Mouse (Mus musculus): ENCODE measurements around the gene Tmem98.
A peak's percentile ranks its signal among the peaks of the same experiment; 100 is the strongest.

Tmem98 gene

DNA sequence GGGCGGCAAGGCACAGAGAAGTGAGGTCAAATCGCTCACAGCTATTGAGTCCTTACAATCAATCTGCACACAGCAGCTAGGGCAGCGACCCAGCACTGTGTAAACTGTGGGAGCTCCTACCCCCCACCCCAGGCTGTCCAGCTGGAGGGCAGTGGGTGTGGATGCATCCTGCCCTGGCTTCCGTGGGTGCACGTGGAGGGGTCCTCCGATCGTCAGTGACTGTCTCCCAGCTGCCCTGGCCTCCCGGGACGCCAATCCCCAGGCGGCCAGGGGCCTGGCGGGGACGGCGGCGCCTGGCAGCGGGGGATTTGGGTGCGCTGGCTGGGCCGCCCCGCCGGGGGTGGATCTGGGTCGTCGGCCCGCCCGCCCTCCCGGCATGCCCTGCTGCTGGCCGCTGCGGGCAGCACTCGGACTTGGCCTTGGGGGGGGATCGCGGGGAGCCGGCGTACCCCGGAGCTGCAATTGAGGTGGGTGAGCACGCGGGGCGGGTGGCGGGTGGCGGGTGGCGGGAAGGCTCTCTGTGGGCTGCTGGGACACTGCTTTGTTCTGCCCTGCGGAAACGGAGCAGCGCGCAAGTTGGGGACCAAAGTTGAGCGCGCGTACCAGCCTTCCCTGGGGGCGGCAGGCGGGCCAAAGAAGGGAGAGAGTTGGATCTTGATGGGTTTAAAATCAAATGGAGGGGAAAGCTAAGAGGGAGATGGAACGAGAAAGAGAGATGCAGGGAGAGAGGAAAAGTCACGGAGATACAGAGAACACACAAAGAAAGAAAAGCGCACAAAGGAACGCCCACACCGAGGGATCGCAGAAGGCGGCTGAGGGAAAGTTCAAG lies at the start of gene Tmem98:
Gene Tmem98 (plus strand): TSS at position 183 of the 829 bp plus-strand sequence.
- DNase-seq (ENCODE audit: low spot score in 2 of 2): no peak

DNA sequence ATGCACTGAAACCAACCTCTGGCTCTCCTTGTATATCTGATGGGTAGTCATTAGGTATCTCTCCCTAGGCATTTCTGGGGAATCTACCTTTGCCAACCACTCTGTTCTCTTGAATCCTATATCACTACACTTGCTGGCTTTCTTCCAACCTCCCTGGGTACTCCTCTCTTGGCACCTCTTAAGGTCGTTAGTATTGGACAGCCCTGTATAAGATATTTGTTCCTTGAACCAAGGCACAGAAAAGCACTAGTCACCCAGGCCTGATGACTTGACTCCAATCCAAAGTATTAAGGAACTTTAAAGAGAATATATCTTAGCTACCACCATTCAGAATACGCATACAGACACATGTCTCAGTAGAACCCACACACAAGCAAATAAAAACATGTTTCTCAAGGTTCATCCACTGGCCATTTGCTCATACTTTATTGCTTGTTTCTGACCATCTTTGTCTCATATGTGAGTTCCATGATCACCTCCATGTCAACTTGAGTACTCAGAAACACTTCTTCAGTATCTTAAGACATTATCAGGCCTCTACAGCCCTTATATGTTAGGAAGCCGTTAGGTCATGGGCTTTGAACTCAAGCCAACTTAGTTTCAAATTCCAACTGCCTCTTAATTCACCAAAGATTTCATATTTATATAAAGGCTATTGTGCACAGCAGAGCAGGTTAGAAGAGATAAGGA lies 48.5 kb upstream of the Tmem98 start:
- DNase-seq (ENCODE audit: low spot score in 2 of 2): no peak

DNA sequence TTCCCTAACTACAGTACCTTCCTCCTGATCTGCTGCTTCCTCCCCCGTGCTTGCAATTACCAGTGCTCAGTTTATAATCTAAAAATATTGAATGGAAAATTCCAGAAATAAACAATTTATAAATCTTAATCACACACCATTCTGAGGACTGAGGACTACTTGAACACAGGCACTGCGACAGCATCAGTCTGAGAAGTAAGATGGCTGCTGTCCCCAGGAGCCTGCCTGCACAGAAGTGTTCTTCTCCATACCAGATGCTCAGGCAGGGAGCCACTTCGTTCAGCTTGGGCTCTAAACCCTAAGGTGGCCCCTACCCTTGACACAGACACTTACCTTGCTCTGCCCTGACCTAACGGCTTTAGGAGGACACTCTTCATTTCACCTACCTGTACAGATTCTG lies 47.9 kb upstream of the Tmem98 start:
- no peak for DNase-seq (ENCODE audit: low spot score in 2 of 2)

DNA sequence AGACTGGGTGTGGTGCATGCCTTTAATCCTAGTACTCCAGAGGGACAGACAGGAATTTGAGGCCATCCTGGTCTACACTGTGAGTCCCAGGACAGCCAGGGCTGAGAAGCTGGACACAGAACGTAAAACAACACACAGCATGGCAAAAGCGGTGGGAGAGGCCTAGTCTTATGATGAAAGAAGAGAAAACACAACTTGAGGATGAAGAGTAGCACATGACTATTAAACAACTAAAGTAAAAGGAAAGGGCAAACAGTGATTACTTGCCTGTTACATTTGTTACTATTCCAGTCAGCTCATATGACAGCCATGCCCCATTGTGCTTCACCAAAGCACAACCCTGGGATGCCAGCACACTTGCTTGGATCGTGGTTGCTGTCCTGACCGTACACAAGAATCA lies 43.9 kb upstream of the Tmem98 start:
- DNase-seq (ENCODE audit: low spot score in 2 of 2): no peak

DNA sequence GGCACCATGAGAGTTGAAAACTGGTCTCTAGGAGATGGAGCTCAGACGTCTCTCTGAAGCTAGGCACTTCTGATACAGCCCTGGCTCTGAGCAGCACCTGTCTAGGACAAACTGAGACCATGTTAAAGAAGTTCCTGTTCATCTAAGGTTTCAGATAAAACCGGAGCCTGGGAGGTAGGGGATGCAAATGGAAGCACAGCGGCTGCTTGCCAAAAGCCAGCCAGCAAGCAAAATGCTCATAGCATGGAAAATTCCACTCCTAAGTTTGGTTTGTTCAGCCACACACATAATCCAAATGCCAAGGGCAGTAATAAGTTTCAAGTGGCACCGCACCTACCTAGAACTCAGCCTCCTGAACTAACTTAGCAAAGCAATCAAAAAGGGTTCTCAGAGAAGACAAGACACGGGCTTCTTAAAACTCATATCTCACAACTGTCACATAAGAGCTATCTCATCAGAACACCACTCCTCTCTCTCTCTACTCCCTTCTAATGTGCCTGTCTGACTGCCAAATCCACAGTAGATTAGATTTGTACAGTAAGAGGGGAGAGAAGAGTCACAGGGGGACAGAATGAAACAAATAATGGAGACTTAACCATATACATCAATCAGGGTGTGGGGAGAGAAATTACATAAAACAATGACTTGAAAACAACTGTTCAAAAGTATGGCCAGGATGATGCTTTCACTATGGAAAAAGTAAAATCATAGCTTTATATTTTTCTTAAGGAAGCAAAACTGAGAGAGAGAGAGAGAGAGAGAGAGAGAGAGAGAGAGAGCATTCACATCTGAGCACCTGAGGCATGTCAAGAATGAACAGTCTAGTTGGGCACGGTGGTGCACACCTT lies 43.3 kb upstream of the Tmem98 start:
- no peak for DNase-seq (ENCODE audit: low spot score in 2 of 2)

DNA sequence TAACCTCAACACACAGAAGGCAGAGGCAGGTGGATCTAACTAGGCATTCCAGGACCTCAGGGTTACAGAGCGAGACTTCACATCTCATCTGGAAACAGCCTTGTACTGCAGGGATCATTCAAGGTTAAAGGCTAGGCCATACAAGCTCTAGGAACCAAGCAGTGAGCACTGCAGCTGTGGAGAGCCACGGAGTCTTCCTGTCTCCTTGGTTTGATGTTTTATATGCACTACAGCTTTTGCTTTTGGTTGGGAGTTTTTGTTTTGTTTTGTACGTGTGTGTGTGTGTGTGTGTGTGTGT lies 42.7 kb upstream of the Tmem98 start:
- no peak for DNase-seq (ENCODE audit: low spot score in 2 of 2)

DNA sequence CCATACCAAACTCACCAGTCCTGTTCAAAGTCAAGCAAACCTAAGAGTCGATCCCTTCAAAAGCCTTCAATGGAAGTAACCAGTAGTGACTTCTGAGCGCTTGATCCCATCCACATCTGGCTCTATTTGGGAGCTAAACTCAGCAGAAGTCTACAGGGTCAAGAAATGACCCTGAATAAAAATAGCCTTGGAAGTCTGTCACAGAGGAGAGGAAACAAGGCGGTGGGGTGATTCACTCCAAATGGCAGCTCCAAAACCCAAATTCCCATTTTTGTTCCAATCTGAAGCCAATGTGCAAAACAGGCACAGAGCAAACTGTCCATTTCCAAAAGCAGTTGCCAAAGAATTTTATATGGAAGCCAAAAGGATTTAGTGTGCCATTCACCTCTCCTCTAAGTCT lies 38.8 kb upstream of the Tmem98 start:
- DNase-seq (ENCODE audit: low spot score in 2 of 2): no peak

DNA sequence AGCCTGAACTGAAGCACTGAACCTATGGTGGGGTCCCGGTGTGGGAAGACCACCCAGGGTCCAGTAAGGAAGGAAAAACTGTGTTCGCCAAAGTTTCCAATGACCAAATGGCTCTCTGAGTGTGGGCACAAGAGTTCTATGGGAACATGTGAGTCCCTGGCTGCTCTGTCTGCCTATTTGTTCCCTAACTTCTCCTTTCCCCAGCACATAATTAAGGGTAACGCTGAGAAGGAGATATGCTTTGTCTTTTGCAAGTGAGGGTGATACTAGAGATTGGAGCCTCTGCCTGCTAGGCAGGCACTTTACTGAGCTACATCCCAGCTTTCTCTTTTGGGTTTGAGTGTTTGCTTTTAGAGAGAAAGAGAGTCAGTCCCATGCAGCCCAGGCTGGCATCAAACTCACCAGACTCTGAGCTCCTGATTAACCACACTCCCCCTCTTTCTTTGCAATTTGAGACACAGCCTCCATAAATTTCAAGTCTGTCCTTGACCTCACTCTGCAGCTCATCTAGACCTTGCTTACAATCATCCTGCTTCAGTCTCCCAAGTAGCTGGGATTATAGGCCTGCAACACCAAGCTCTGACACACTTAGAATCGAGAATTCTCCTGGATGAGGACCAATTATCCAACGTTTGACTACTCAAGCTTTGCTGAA lies 38.3 kb upstream of the Tmem98 start:
- no peak for DNase-seq (ENCODE audit: low spot score in 2 of 2)

DNA sequence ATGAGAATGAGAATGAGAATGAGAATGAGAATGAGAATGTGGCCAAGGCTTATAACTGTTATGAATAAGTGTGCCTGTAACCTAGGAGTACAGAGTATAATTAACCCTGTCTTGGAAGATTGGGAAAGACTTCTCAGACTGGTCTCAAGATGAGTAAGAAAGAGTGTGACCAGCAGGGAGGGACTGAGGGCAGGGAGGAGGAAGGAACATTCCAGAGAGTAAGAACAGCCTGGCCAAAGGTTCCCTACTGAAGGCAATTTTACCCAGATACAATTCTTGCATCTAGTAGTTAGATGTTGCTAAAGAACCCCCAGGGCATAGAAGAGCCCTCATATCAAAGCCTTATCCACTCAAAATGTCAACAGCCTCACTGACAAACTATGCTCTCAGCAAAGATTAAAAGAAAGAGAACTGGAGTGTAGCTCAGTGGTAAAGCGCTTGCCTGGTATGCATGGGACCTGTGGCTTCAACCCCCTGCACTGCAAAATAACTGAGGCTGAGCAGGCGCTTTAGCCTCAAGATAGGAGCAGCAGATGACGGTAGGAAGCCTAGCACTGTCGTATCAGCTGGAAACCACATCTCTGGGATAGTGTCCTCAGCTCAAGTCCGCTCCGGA lies 37.3 kb upstream of the Tmem98 start:
- DNase-seq (ENCODE audit: low spot score in 2 of 2): no peak

DNA sequence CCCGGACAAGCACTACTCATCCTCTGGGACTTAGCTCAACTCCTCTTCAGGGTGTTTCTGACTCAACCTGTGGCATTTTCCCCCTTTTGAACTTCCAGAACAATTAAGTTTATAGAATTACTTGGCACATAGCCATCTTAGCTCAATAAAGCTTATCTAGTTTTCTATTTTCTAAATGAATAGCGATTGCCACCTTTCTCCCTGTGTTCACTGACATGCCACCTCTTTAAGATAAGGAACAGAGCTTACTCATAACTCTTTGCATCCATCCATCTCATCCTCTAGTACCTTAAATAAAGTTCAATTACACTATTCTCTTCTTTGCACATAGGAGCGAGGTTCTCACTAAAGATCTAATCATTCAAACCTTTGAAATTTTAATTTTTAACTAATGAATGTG lies 34.4 kb upstream of the Tmem98 start:
- no peak for DNase-seq (ENCODE audit: low spot score in 2 of 2)

DNA sequence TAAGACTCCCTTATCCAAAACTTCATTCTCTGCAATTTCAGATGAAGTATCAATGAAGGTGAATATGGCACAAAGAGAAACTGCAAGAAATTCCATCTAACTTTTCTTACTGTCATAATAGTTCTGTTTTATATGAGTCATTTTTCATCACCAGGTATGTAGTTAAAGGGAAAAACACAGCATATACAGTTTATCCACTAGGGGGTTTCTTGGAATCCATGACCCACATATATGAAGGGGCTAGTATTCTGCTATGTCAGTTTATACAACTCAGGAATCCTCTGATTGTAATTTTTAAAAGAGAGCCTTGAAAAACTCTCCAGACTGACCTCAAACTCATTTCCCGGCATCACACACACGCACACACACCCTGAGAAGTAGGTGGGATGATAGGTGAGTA lies 32.3 kb upstream of the Tmem98 start:
- no peak for DNase-seq (ENCODE audit: low spot score in 2 of 2)

DNA sequence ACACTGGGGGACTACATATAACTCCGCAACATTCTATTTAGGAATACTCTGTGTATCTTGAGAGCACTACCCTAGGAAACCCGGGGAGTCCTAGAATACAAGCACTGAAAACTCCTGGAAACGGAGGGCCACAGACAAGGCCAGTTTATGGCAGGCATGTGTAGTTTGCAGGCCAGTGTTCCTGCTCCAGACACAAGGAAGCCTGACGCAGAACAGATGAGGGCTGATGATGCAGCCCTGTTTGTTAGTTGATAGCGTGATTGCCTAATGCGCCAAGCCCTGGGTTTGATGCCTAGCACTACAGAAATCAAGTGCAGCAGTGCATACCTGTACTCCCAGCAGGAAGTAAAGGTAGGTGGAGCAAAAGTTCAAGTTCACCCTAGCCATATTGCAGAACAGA lies 31.8 kb upstream of the Tmem98 start:
- DNase-seq (ENCODE audit: low spot score in 2 of 2): no peak

DNA sequence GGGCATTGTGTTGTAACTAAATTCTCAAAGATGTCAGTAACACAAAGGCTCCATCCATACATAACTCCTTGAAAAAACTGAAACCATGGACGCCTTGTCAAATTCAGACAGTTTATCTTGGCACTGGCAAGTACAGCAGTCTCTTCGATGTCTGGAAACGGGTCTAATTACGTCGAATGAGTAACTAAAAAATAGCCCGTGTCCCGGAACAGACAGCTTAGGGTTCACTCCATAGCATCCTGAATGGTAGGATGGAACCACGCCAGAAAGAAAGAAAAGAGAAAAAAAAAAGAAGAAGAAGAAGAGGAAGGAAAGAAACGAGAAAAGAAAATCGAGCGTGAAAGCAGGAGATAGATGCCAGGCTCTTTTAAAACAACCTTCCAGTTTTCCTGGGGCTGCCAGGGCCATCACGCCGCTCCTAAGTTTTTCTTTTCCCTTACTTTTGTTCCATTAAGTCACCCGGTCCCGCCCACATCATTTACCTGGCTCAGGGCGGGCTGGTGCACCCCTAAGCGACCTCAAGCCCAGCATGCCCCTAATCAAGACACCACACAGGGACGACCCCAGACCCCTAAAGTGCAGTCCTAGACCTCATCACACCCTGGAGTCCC lies 31.0 kb upstream of the Tmem98 start:
- DNase-seq (ENCODE audit: low spot score in 2 of 2): no peak

DNA sequence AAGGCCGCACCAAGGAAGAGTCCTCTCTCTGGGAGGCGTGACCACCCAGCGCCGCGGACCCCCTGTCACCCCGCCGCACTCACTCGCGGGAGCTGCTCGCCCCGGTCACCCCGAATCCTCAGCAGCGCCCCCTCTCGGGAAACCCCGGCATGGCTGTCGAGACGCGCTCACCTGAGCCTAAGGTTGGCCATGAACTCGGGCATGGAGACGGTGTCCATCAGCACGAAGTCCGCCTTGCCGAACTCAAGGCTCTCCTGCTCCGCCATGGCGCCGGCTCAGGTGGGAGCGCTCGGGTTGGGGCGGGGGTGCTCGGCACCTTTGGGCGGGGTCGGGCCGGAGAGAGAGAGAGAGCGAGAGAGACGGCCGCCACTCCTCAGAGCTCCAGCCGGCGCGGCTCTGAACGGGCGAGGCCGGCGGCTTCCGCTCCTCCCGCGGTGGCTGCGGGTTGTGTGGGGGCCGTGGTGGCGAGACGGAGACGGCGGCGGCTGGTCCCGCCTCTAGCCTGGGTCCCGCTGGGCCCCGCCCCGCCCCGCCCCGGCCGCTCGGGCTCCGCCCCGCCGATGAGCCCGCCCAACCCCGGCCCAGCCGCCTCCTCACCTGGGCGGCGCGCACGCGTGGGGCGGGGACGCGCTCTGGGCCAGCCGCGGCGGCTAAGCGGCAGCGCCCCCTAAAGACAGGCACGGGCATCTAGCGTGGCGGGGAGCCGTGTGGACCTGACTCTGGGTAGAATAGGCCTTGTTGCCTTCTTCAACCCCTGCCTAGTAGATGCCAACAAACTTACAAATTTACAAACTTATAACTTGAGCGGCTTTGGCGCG lies 30.2 kb upstream of the Tmem98 start, which contains the start of gene Myo1d:
Gene Myo1d (minus strand): TSS at position 499 of the 818 bp plus-strand sequence.
- peak; percentile 56 to 87 for DNase-seq (ENCODE audit: low spot score in 2 of 2)

DNA sequence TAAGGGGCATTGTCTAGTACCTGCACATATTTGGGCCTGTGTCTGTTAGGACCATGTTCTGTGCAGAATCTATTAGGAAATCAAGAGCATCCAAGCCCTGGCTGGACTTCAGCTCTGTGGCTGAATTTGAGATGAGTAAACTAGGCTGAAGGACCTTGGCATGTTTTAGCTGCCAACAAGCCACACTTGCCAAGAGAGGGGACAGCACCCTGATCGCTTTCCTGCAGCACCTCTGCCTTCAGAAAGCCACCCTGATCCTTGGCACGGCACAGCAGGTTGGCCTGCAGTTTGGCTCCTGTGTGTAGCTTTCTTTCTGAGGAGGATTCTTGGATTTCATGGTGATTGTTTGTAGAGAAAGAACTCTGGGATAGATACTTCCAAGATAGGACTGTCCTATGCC lies 28.4 kb upstream of the Tmem98 start:
- no peak for DNase-seq (ENCODE audit: low spot score in 2 of 2)

DNA sequence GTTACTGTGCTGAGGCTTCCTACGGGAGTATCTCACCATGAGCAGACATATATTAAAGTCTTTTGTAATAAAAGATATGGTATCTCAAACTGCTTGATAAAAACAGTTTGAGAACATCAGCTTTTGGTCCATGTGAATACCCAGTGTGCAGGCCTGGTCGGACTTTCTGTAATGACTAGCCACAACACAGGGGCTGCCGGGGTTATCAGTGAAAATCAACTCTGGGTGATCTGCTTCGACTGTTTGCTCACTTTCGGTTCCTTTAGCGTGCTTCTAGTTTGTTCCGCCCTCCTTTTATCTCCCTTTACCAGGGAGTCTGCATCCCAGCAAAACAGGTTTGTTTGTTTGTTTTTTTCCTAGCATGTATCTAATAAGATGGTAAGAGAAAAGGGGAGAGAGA lies 26.5 kb upstream of the Tmem98 start:
- no peak for DNase-seq (ENCODE audit: low spot score in 2 of 2)

DNA sequence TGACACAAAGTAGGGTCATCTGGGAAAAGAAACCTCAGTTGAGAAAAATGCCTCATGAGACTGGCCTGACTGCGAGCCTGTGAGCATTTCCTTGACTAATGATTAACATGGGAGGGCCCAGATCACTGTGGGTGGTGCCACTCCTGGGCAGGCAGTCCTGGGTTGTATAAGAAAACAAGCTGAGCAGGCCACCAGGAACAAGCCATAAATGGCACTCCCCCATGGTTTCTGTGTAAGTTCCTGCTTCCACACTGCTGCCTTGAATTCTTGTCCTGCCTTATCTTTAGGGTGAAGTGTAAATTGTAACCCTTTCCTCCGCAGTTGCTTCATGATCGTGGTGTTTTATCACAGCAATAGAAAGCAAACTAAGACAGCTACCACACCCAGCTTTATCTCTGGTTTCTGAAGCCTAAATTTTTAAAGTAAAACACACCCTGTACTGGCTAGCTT lies 25.7 kb upstream of the Tmem98 start:
- no peak for DNase-seq (ENCODE audit: low spot score in 2 of 2)

DNA sequence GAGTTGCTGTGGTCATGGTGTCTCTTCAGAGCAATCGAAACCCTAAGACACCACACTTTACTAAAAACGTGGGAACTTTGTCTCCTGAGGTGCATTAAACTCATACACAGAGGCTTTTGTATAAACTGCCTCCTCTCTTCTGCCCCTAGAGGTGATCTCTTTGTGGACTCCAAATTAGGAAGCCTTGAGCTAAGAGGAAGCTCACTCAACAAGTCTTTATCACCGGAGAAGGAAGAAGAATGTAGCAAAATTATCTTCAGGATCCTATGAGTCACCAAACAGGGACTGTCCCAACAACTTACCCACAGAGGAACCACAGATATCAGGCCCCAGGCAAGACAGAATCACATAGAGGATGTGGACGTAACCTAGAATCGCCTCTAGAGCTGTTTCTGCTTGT lies 24.3 kb upstream of the Tmem98 start:
- no peak for DNase-seq (ENCODE audit: low spot score in 2 of 2)

DNA sequence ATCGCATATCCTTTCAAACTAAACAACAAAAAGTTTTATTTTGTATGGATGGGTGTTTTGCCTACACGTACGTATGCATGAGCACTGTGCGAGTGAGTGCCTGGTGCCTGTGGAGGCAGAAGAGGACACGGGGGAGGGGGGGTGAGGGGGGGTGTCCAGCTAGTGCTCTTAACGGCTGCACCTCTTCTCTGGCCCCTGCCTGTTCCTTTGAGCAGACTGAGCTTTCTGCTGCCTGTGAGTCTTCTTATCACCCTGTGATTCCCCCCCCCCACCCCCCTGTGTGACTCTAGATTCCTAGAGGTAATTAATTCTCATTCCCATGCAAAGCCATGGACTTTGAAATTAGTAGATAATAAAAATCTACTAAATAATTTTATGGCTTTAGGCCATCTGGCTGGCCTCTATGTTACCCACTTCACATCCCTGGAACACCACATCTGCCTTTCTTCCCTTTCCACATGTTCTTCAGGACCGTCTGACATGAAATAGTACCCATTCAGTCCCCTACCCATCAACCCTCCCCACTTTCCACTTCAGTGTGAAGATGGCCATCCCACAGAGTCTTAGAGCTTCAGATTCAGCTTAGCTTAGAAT lies 20.2 kb upstream of the Tmem98 start:
- no peak for DNase-seq (ENCODE audit: low spot score in 2 of 2)

DNA sequence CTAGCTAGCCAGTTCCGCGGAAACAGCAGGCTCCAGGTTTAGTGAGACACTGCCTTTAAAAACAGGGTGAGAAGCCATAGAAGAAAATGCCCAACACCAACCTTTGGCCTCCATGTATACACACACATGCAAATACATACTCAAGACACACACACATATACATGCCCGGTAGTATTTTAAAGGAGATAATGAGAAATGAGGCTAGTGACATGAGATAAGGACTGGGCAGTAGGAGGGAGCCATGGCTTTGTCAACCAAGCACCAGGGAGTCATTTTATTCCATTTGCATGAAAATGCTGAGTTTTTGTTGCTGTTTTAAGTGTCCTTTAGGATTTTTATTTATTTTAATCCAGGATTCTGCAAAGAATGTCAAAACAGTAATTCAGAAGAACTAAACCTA lies 19.6 kb upstream of the Tmem98 start:
- no peak for DNase-seq (ENCODE audit: low spot score in 2 of 2)
